Mouse (Mus musculus): ENCODE data around the gene Hikeshi. TPM values are rescaled to one million over a fixed set of nuclear protein-coding genes. Genes with fewer than 3 reads are reported as not detected.
A peak's percentile ranks its signal among the peaks of the same experiment; 100 is the strongest.

The Hikeshi gene
- polyA plus RNA-seq, 1 experiment from 2014 or later = 132 TPM

GRCm38 (mm10) chr7:89909711-89910110 is 31.3 kb downstream of the Hikeshi start:
- Histone ChIP-seq H3K9ac (no peak overlapping the region), H3K4me3 (no peak overlapping the region), H3K9me3 (no peaks in the 10 kb centered on the region), H3K36me3 (no peaks in the 10 kb centered on the region), H3K27me3 (no peaks in the 10 kb centered on the region), H3K4me1 (peaks cover 13% of the 10 kb centered on the region; the same call in 1 of the 2 replicates), H3K4me2 (no peak overlapping the region; the same call in 1 of the 2 replicates), H3K27ac (no peak overlapping the region)
- ATAC-seq (ENCODE audit: insufficient number of reproducible peaks, insufficient read depth, low FRiP score, low TSS enrichment, low read depth) = no peak
- WGBS = 76% methylated on average over 4 of the region's 4 CpGs

GRCm38 (mm10) chr7:89908899-89909621 is 31.9 kb downstream of the Hikeshi start:
- no peak overlapping the region for H3K9ac ChIP-seq
- no peak overlapping the region for H3K4me3 ChIP-seq

GRCm38 (mm10) chr7:89908421-89908820 is 32.6 kb downstream of the Hikeshi start:
- 24% methylated on average over 7 of the region's 7 CpGs for WGBS
- no peaks in the 10 kb centered on the region for H3K36me3 ChIP-seq
- H3K4me3 ChIP-seq = no peak overlapping the region; the same call in 1 of the 2 replicates
- no peaks in the 10 kb centered on the region for H3K27me3 ChIP-seq
- ATAC-seq (ENCODE audit: insufficient number of reproducible peaks, insufficient read depth, low FRiP score, low TSS enrichment, low read depth) = no peak
- H3K27ac ChIP-seq = no peak overlapping the region
- peaks cover 19% of the 10 kb centered on the region for H3K4me1 ChIP-seq
- H3K4me2 ChIP-seq = peak overlapping the region; percentile 41
- H3K9ac ChIP-seq = no peak overlapping the region
- H3K9me3 ChIP-seq = no peaks in the 10 kb centered on the region

More at GRCm38 (mm10) chr7:89908899-89909621, 31.9 kb downstream of the Hikeshi start:
- H3K36me3 ChIP-seq = no peaks in the 10 kb centered on the region
- H3K9me3 ChIP-seq = no peaks in the 10 kb centered on the region
- H3K27ac ChIP-seq = no peak overlapping the region
- H3K27me3 ChIP-seq = no peaks in the 10 kb centered on the region
- 49% methylated on average over 20 of the region's 20 CpGs for WGBS
- H3K4me2 ChIP-seq = peak overlapping the region; percentile 41
- H3K4me1 ChIP-seq = peaks cover 13% of the 10 kb centered on the region; the same call in 1 of the 2 replicates
- ATAC-seq (ENCODE audit: insufficient number of reproducible peaks, insufficient read depth, low FRiP score, low TSS enrichment, low read depth) = no peak

GRCm38 (mm10) chr7:89907950-89908349 is 33.1 kb downstream of the Hikeshi start:
- peaks cover 21% of the 10 kb centered on the region for H3K4me1 ChIP-seq
- H3K36me3 ChIP-seq = no peaks in the 10 kb centered on the region
- no peak overlapping the region; the same call in 1 of the 2 replicates for H3K4me3 ChIP-seq
- no peaks in the 10 kb centered on the region for H3K9me3 ChIP-seq
- no peak overlapping the region for H3K9ac ChIP-seq
- no peak overlapping the region for H3K27ac ChIP-seq
- peak overlapping the region; percentile 41 for H3K4me2 ChIP-seq
- ATAC-seq (ENCODE audit: insufficient number of reproducible peaks, insufficient read depth, low FRiP score, low TSS enrichment, low read depth) = no peak
- no peaks in the 10 kb centered on the region for H3K27me3 ChIP-seq
- WGBS = 20% methylated on average over 8 of the region's 8 CpGs

GRCm38 (mm10) chr7:89903442-89904343 is 37.3 kb downstream of the Hikeshi start, which contains the start of gene Ccdc81:
Ccdc81 (minus strand) TSS chr7:89903629.
- Histone ChIP-seq H3K4me3 (0 out of 2 replicates have a peak within 1 kb of the TSS, but pooled peaks have one; percentile 15), H3K9ac (no peak within 1 kb of the TSS), H3K27me3 (no peaks in the 10 kb centered on the region), H3K27ac (no peak within 1 kb of the TSS), H3K9me3 (no peaks in the 10 kb centered on the region), H3K4me2 (peak within 1 kb of the TSS; percentile 50), H3K36me3 (no peaks in the 10 kb centered on the region), H3K4me1 (peaks cover 14% of the 10 kb centered on the region)
- ATAC-seq (ENCODE audit: insufficient number of reproducible peaks, insufficient read depth, low FRiP score, low TSS enrichment, low read depth) = no peak
- WGBS = 26% methylated on average over 22 of the region's 22 CpGs

- H3K9ac ChIP-seq = no peak overlapping the region
- peaks cover 8% of the 10 kb centered on the region for H3K4me1 ChIP-seq
- H3K27ac ChIP-seq = no peak overlapping the region
- H3K27me3 ChIP-seq = no peaks in the 10 kb centered on the region
- no peak overlapping the region for H3K4me3 ChIP-seq
- ATAC-seq (ENCODE audit: insufficient number of reproducible peaks, insufficient read depth, low FRiP score, low TSS enrichment, low read depth) = no peak
- WGBS = 78% methylated on average over 8 of the region's 8 CpGs
- H3K9me3 ChIP-seq = no peaks in the 10 kb centered on the region
- H3K4me2 ChIP-seq = peak overlapping the region; percentile 50
- no peaks in the 10 kb centered on the region for H3K36me3 ChIP-seq
Measured at GRCm38 (mm10) chr7:89903007-89903406, 38.0 kb downstream of the Hikeshi start.

- Histone ChIP-seq H3K4me2 (no peak overlapping the region), H3K9ac (no peak overlapping the region), H3K27me3 (no peaks in the 10 kb centered on the region), H3K4me3 (no peak overlapping the region), H3K9me3 (no peaks in the 10 kb centered on the region), H3K27ac (no peak overlapping the region), H3K4me1 (no peaks in the 10 kb centered on the region), H3K36me3 (no peaks in the 10 kb centered on the region)
- WGBS = 26% methylated on average over 4 of the region's 4 CpGs
- no peak for ATAC-seq (ENCODE audit: insufficient number of reproducible peaks, insufficient read depth, low FRiP score, low TSS enrichment, low read depth)
Measured at GRCm38 (mm10) chr7:89891856-89892255, 49.1 kb downstream of the Hikeshi start.

GRCm38 (mm10) chr7:89891412-89891811 is 49.6 kb downstream of the Hikeshi start:
- Histone ChIP-seq H3K27ac (no peak overlapping the region), H3K4me3 (no peak overlapping the region), H3K27me3 (no peaks in the 10 kb centered on the region), H3K9ac (no peak overlapping the region), H3K36me3 (no peaks in the 10 kb centered on the region), H3K4me1 (no peaks in the 10 kb centered on the region), H3K4me2 (no peak overlapping the region), H3K9me3 (no peaks in the 10 kb centered on the region)
- ATAC-seq (ENCODE audit: insufficient number of reproducible peaks, insufficient read depth, low FRiP score, low TSS enrichment, low read depth) = no peak
- 85% methylated on average over 5 of the region's 5 CpGs for WGBS

- ATAC-seq (ENCODE audit: insufficient number of reproducible peaks, insufficient read depth, low FRiP score, low TSS enrichment, low read depth) = no peak
- Histone ChIP-seq H3K4me3 (no peak overlapping the region), H3K4me2 (no peak overlapping the region), H3K9ac (no peak overlapping the region), H3K27me3 (no peaks in the 10 kb centered on the region), H3K27ac (no peak overlapping the region), H3K9me3 (no peaks in the 10 kb centered on the region), H3K36me3 (no peaks in the 10 kb centered on the region), H3K4me1 (no peaks in the 10 kb centered on the region)
- 37% methylated on average over 3 of the region's 3 CpGs for WGBS
Measured at GRCm38 (mm10) chr7:89884551-89884950, 56.5 kb downstream of the Hikeshi start.

- Histone ChIP-seq H3K4me1 (no peaks in the 10 kb centered on the region), H3K4me3 (no peak overlapping the region), H3K27me3 (no peaks in the 10 kb centered on the region), H3K27ac (no peak overlapping the region), H3K36me3 (no peaks in the 10 kb centered on the region), H3K9ac (no peak overlapping the region), H3K9me3 (no peaks in the 10 kb centered on the region), H3K4me2 (no peak overlapping the region)
- 45% methylated on average over 1 of the region's 1 CpGs for WGBS
- ATAC-seq (ENCODE audit: insufficient number of reproducible peaks, insufficient read depth, low FRiP score, low TSS enrichment, low read depth) = no peak
Measured at GRCm38 (mm10) chr7:89879686-89880085, 61.3 kb downstream of the Hikeshi start.

Data from embryonic facial prominence, embryonic 13.5 days (tissue).